In genomic region chr5:112526936-112527335, GRCm38 (mm10) we compare ENCODE assay signal across 12 mouse cellular contexts. TPM values are rescaled to one million over a fixed set of nuclear protein-coding genes. Genes with fewer than 3 reads are reported as not detected.
DNase-seq lines count a peak whose midpoint lies in the region; ATAC-seq lines count a peak whose summit lies in the region.
"Had no signal": no experiment of that assay in that cellular context is flagged by ENCODE, and none has a peak within 500 bp of the region (broad histone marks: within the 10 kb centered on the region; RNA-seq: fewer than 3 reads in every experiment).

No protein-coding gene starts in this region.

- peak; percentile 14; the same call in 1 of the 2 replicates for ATAC-seq in forebrain, embryonic 15.5 days (replicated peaks)
- no peak for ATAC-seq in forebrain, embryonic 12.5 days (ENCODE audit: low FRiP score)

- peak overlapping the region; percentile 12 for H3K4me2 ChIP-seq in forebrain, embryonic 15.5 days (replicated peaks)
- H3K4me2 ChIP-seq in forebrain, embryonic 12.5 days = no peak overlapping the region
- H3K4me2 ChIP-seq: embryonic facial prominence, embryonic 15.5 days; heart, embryonic 11.5 days had no signal

- peak; percentile 64 for DNase-seq in Muller cell, postnatal 12 days (ENCODE audit: inconsistent ontology term)
- DNase-seq in cerebellum, postnatal 14 days = peak; percentile 95 to 97
- peak; percentile 69 to 79 for DNase-seq in layer of hippocampus, adult 8-10 months (ENCODE audit: low spot score in 2 of 2)
- no peak for DNase-seq in spleen, postnatal 36 days (ENCODE audit: low spot score in 2 of 2)
- no peak for DNase-seq in spleen, adult 18-20 months
- DNase-seq in heart, embryonic 10.5 days (ENCODE audit: low spot score) = no peak

- no peak overlapping the region for H3K4me3 ChIP-seq in forebrain, embryonic 15.5 days
- H3K4me3 ChIP-seq in forebrain, embryonic 12.5 days (replicated peaks) = no peak overlapping the region
- H3K4me3 ChIP-seq in heart, embryonic 10.5 days = no peak overlapping the region
- H3K4me3 ChIP-seq: embryonic facial prominence, embryonic 15.5 days had no signal

- no peaks in the 10 kb centered on the region for H3K27me3 ChIP-seq in forebrain, embryonic 15.5 days
- H3K27me3 ChIP-seq in forebrain, embryonic 12.5 days = peaks cover 5% of the 10 kb centered on the region; the same call in 1 of the 2 replicates
- H3K27me3 ChIP-seq in heart, embryonic 10.5 days (ENCODE audit: insufficient read depth, poor library complexity, severe bottlenecking) = peaks cover 49% of the 10 kb centered on the region
- H3K27me3 ChIP-seq: embryonic facial prominence, embryonic 15.5 days had no signal

- no peaks in the 10 kb centered on the region for H3K36me3 ChIP-seq in forebrain, embryonic 15.5 days
- H3K36me3 ChIP-seq in forebrain, embryonic 12.5 days (replicated peaks) = no peaks in the 10 kb centered on the region; the same call in 1 of the 2 replicates
- H3K36me3 ChIP-seq in heart, embryonic 10.5 days = no peaks in the 10 kb centered on the region
- H3K36me3 ChIP-seq: embryonic facial prominence, embryonic 15.5 days had no signal

- 39% methylated on average over 19 of the region's 19 CpGs for WGBS in forebrain, embryonic 15.5 days
- 80% methylated on average over 19 of the region's 19 CpGs for WGBS in forebrain, embryonic 12.5 days
- WGBS in heart, embryonic 10.5 days = 80% methylated on average over 19 of the region's 19 CpGs

- H3K27ac ChIP-seq in forebrain, embryonic 15.5 days (replicated peaks) = peak overlapping the region; percentile 80
- H3K27ac ChIP-seq in forebrain, embryonic 12.5 days = no peak overlapping the region
- no peak overlapping the region for H3K27ac ChIP-seq in heart, embryonic 10.5 days
- H3K27ac ChIP-seq: embryonic facial prominence, embryonic 15.5 days; kidney, postnatal 0 days had no signal

- no peak overlapping the region for H3K9ac ChIP-seq in forebrain, embryonic 15.5 days (replicated peaks)
- H3K9ac ChIP-seq in forebrain, embryonic 12.5 days = no peak overlapping the region
- H3K9ac ChIP-seq: embryonic facial prominence, embryonic 15.5 days had no signal

- H3K4me1 ChIP-seq in forebrain, embryonic 15.5 days = peaks cover 47% of the 10 kb centered on the region
- H3K4me1 ChIP-seq in forebrain, embryonic 12.5 days = peaks cover 28% of the 10 kb centered on the region
- peaks cover 25% of the 10 kb centered on the region for H3K4me1 ChIP-seq in heart, embryonic 10.5 days

- H3K9me3 ChIP-seq in forebrain, embryonic 15.5 days = no peaks in the 10 kb centered on the region
- H3K9me3 ChIP-seq in forebrain, embryonic 12.5 days = no peaks in the 10 kb centered on the region
- no peaks in the 10 kb centered on the region for H3K9me3 ChIP-seq in heart, embryonic 10.5 days
- H3K9me3 ChIP-seq: embryonic facial prominence, embryonic 15.5 days had no signal

RNA-seq across cellular contexts. Expression of gene Sez6l, which starts 50.0 kb away (rescaled TPM):
- polyA plus RNA-seq in forebrain, embryonic 15.5 days (2015; fragmentation: Nextera tagmentation; extraction: Ambion mirVana) = 33.1 and 33.3 TPM in 2 replicates
- 13.4 and 14.8 TPM in 2 replicates for polyA plus RNA-seq in forebrain, embryonic 12.5 days (2016; fragmentation: Nextera tagmentation; extraction: Ambion mirVana)
- 100 to 1,000 TPM; 193 to 229 (median 215) TPM for total RNA-seq in layer of hippocampus, adult 8-10 months (2022)
- 0.16 and 0.63 TPM in 2 replicates for polyA plus RNA-seq in heart, embryonic 10.5 days (2016; fragmentation: Nextera tagmentation; extraction: Ambion mirVana)
- total RNA-seq: MEL had no signal

Comparison
In these comparisons a context has a peak if more than half of its experiments do, and no peak if none do; other contexts are left out.
1. DNase-seq: peak in Muller cell, postnatal 12 days (single experiment), cerebellum, postnatal 14 days (2 of 2) and layer of hippocampus, adult 8-10 months (2 of 2); none in spleen, postnatal 36 days (0 of 2), spleen, adult 18-20 months (0 of 2) and heart, embryonic 10.5 days (single experiment).